Mouse (Mus musculus) urinary bladder, postnatal 25 days (tissue): Measurements from ENCODE around the gene Zfp687.

ENCODE experiments used
- DNase-seq: peaks from one replicate; pipeline ENCODE4 v3.0.0; 2022; ENCODE audit warnings: low spot score

The Zfp687 gene

DNA sequence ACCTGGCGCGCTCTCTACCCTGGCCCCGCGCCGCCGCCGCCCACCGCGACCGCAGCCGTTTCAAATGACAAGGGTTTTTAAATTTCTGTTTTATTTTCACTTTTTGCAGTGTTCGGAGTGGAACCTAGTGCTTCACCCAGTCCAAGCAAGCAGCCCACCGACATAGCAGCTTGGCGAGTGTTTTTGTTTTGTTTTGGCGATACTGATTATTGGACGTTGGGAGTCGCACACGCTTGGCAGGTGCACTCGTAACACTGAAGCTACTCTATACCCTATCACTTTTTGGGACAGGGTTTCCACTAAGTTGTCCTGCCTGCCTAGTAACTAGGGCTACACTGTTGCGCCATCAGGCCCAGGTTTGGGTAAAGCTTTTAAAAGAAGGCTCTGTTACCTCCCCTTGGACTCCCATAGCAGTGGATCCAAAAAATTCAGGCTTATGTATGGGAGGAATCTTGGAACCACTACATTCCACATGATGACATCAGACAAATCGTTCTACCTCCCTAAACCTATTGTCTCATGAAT is 1.3 kb upstream of the Zfp687 start:
- DNase-seq, result no peak

DNA sequence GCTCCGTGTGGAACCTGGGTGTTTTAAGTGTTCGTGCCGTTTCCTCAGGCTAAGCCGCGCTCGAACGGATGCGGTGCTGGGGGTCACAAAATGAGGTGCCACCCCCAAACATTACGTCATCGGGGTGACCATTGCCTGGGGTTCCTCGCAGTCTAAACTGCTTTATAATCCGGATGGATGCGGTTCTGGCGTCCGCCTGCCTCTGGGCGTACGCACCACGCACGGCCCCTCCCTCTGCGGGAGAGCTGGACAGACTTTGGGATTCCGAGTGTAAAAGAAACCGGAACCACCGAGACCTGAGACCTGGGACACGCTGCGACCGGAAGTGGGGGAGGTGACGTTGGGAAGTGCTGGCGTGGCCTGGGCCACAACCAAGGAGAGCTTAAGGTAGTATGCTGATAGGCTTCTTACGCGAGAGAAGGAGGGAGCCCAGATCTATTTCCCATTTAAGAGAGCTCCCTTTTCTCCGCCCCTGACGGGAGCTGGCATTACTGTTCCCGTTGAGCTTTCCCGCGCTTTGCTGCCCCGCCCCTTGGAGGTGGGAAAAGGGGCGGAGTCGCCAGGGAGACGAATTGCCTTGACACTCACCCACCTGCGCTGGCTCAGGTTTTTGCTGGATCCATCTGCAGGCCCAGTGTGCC is 763 bp upstream of the Zfp687 start:
- DNase-seq, result peak; percentile 90

DNA sequence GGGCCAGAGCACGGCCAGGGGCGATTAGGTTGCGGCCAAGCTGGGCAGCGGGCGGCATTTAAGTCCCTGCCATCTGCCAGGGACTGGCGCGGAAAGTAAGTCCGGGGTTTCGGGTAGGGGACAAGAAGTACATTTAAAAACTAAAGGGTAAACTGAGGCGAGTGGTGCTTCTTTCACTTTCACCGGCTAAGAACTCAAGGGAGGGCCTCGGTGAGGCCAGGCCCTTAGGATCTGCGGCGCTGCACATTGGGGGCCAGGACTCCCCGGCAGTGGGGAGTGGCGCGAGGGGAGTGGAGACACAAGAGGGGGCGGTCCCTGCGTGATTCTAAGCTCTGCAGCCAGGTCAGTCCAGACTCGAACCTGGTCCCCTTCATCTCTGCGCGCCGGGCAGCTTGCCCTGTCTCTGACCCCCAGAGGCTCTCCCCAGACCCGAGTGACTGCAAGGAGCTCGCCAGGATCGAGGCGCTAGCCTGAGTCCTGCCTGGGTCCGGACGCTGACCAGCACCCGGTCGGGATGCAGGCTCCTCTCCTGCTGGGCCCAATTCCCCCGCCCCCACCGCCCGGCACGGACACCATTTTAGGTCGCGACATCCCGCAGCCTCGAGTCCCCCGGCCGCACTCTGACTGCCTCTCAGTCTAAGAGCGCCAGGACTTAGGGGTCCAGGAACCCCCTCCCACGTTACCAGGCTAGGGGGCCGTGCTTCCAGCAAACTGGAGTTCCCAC is 658 bp downstream of the Zfp687 start:
- DNase-seq, result peak; percentile 41

DNA sequence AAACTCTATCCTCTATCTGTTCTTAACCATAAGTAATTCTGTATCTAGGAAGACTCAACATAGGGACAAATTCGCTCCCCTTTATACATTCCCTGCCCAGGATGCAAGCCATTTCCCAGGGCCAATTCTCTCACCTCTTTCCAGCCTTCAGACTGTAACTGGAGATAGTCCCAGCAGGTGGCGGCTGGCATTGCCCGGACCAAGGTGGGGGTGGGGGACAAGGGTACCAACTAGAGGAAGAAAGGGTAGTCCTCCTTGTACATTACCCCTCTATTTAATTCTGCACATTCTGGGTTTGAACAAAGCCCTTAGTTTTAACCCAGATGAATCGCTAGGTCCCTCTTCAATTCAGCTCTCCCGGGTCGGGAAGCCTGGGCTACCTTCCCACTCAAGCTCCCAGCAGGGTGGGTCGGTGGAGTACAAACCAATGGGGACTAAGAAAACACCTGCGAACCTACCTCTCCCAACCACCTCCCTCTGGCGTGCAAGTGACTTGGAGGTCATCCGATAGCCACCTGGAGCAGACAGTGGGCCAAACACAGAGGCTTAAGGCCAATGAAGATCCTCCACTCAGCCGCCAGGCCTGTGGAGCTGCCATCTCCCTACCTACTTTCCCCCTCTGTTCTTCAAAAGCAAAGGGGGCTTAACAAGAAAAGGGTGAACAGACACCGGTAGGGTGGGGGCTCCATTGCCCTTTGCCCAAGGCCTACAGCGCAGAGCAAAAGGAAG is 1.4 kb downstream of the Zfp687 start:
- no peak for DNase-seq

- no peak for DNase-seq
Observed at GRCm38 (mm10) chr3:95012982-95013381, 2.3 kb downstream of the Zfp687 start.

DNA sequence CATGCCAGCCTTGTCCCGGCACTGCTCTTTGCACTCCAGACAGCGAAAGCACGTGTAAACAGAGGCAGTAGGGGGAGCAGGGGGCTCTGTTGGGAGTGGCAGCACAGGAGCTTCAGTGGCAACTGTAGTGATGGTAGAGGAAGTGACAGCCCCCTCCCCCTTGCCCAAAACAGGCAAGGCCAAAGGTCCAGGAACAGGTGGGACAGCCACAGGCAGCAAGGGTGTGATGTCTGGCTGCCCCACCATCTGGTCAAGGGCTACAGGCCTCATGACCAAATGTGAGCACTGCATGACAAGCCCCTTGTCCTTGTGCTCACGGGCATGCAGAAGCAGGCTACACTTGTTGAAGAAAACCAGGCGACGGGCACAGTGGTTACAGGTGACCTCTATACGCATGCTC is 4.9 kb downstream of the Zfp687 start:
- no peak for DNase-seq

DNA sequence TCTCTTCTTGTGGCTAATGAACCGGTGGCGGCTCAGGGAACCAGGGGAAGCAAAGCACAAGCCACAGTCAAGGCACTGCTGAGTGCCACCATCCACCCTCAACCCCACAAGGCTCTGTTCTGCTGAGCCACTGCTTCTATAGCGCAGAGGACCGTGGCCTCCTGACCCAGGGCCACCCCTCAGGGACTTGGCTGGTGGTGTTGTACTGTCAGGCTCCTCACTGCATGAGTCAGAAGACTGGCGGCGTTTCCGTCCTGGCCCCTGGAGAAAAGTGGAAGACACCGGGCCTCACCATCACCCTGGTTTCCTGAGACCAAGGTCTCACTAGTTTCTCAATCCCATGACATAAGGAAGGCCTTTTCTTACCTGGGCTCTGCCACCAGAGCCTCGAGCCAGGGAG is 7.5 kb downstream of the Zfp687 start:
- no peak for DNase-seq

GRCm38 (mm10) chr3:95005651-95006050 is 9.6 kb downstream of the Zfp687 start:
- no peak for DNase-seq

DNA sequence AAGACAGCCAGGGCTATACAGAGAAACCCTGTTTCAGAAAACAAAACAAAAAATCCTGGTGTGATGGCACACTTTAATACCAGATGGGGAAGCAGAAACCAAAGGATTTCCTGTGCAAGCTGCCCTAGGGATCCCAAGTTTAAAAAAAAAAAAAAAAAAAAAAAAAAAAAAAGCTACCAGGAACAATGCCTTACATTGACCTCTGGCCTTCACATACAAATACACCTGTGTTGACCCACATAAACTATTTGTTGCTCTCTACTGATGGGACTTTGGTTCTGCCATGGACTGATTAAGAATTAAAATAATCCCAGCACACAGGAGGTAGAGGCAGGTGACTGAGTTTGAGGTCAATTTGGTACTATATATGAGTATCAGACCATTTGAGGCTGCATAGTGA is 12.0 kb downstream of the Zfp687 start:
- DNase-seq, result no peak

- no peak for DNase-seq
Observed at GRCm38 (mm10) chr3:95002569-95002968, 12.7 kb downstream of the Zfp687 start.

DNA sequence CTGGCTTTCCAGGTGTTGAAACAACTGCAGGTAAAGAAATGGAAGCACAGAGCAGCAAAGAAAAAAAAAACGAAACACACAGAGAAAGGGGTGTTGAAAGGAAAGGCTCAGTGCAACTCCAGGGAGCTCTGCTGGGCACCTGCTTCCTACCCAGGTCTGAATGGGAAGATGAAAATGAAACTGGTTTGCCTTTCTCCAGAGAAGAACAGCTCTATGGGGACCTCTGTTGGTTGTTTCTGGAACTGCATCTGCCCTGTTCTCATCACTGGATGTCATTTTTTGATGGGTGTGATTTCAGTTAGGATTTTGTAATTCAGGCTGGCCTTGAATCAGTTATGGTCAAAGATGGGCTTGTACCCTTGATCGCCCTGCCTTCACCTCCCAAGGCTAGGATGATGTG is 18.3 kb downstream of the Zfp687 start:
- peak; percentile 87 for DNase-seq

DNA sequence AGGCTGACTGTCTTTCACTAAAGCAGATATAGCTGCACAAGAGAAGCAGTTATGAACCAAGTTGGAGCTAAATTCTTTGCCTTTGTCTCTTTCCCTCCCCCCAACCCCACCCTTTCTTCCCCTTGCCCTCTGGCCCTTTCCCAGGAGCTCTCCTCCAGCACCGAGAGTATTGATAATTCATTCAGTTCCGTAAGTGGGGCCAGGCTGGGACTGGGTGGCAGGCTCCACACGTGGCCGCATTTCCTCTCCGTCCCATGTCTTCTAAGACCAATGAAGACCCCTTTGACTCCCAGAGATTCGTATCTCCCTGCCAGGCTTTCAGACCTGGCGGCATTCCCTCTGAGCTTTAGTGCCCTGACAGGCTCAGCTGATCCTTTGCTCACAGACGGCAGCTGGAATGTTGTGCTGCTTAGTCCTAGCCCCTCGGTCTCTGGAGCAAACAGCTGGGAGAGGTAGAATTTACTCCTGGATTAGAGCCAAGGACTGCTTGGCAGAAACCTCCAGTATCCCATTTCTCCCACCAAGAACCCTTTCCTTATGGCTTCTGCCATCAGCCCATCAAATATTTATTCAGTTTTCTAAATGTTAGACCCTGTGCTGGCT is 26.0 kb downstream of the Zfp687 start:
- no peak for DNase-seq

- DNase-seq, result peak; percentile 54
Observed at GRCm38 (mm10) chr3:94987578-94987977, 27.7 kb downstream of the Zfp687 start.

GRCm38 (mm10) chr3:94985513-94985912 is 29.7 kb downstream of the Zfp687 start:
- no peak for DNase-seq

DNA sequence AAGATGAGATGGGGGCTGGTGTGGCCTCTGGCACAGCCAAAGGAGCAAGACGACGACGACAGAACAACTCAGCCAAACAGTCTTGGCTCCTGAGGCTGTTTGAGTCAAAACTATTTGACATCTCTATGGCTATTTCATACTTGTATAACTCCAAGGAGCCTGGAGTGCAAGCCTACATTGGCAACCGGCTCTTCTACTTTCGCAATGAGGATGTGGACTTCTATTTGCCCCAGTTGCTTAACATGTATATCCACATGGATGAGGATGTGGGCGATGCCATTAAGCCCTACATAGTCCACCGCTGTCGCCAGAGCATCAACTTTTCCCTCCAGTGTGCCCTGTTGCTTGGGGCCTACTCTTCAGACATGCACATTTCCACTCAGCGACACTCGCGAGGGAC is 30.9 kb downstream of the Zfp687 start:
- DNase-seq, result no peak

GRCm38 (mm10) chr3:94974528-94975422 is 40.5 kb downstream of the Zfp687 start, which contains the start of gene Pi4kb:
Gene Pi4kb (plus strand): TSS chr3:94974731.
- peak; percentile 78 for DNase-seq

- no peak for DNase-seq
Observed at GRCm38 (mm10) chr3:94974026-94974527, 41.2 kb downstream of the Zfp687 start.

GRCm38 (mm10) chr3:94973620-94974019 is 41.6 kb downstream of the Zfp687 start:
- DNase-seq, result no peak

DNA sequence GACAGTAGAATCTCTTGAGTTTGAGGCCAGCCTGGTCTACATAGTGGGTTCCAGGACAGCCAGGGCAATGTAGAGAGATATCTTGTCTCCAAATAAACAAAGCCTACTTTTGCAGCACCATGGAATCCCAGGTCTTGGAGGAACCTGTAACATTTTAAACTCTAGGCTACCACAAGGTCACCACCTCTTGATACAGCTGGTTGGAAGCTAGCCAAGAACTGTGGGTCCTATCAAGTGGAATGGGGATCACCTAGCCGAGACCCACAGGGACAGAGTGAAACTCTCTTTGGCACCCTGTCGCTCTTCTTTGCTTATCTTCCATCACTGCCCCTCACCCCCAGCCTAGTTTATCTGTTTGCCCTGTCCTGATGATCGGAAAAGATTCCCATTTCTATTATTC is 42.7 kb downstream of the Zfp687 start:
- DNase-seq, result no peak

DNA sequence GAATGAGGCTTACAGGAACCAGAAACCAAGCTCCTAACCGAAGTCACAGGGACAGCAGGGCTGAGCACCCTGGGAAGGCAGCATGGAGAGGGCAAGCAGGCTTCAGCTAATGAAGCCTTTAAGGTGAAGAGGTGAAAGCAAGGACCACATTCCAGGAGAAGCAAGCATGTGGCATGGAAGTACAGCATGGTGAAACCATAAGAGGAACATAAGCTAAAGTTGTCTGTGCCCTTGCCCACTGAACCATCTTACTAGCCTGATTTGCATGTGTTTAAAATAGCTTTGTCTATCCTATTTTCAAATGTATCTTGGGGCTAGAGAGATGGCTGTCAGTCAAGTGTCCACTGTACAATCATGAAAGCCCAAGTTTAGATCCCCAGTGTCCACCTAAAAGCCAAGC is 49.4 kb downstream of the Zfp687 start:
- no peak for DNase-seq

- DNase-seq, result no peak
Observed at GRCm38 (mm10) chr3:94964989-94965388, 50.3 kb downstream of the Zfp687 start.
